Mouse (Mus musculus) urinary bladder, adult 18-20 months (tissue): ENCODE measurements around the gene Sh3bp1.

Experiments used
- DNase-seq, 2 experiments: peaks; one replicate each; pipeline ENCODE4 v3.0.0; 2022; ENCODE audit warnings: low spot score in 2 of 2, mixed read lengths in 2 of 2

Gene Sh3bp1

DNA sequence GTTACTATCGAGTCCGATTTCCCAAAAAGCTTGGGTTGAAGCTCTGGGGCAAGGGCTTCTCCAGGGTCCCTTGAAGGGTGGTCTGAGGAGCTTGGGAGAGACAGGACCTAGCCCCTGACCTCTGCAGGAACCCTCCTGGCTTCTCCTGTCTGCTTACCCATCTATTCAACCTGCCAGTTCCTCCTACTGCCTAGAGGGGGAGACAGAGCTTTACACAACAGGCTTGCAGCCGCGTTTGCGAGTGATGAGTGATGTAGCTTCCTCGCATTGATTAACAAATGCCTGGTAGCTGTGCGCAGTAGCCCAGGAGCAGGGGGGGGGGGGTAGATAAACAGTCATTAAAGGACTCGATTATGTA, 16.1 kb downstream of the Sh3bp1 start:
- no peak for DNase-seq

DNA sequence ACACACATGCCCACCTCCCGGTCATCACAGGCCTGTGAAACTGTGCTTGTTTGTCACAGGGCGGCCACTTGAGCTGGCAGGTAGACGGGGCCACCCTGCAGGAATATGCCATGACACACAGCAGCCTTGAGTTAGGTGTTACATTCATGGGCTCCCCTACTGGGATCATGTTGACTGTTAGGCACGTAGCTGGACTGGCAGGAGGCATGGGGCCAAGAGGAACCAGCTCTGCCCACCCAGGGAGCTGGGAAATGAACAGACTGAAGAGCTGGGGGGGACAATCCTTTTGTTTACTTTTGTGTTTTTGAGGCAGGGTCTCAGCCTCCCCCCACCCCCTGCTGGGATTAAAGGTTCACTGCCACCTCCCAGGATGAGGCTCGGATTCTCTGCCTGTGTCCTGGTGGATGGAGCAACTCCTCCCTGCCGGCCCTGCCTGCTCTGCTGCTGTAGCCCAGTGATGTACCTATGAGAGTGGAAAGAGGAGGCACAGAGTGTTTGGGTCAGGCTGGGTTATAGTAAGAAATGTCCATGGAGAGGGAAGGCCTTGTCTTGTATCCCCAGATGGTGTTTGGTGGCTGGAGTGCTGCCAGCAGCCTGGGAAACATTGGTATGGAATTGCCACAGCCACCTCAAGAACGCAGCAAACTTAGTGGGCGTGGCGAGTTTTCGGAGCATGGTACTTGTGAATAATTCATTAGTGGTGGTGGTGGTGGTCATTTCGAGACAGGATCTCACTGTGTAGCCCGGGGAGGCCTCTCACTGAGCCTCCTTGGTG, 16.7 kb downstream of the Sh3bp1 start:
- DNase-seq = no peak

DNA sequence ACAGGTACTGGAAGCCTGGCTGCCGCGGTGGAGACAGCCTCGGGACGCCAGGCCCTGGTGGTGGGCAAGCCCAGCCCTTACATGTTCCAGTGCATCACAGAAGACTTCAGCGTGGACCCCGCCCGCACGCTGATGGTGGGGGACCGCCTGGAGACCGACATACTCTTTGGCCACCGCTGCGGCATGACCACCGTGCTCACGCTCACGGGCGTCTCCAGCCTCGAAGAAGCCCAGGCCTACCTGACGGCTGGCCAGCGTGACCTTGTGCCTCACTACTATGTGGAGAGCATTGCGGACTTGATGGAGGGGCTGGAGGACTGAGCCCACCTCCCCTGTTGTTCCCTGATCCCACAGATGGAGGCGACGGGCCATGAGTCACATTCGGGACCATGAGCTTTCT, 18.6 kb downstream of the Sh3bp1 start:
- DNase-seq = no peak

DNA sequence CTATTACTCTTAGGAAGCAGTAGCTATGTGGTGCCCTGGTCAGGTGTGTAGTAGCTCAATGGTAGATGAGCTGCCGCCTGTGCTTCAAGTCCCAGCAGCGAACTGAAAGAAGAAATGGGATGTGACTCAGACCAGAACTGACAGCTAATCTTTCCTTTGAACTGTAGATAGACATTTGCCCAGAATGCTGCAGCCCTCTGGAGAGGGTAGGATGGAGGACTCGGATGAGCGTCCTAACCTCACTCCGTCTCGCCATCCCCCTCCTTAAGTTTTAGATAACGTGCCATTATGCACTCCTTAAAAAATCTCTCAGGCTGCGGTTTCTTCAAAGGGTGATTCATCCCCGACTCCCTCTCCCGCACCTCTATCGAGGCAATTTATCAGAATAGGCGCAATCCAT, 20.3 kb downstream of the Sh3bp1 start:
- DNase-seq = no peak

DNA sequence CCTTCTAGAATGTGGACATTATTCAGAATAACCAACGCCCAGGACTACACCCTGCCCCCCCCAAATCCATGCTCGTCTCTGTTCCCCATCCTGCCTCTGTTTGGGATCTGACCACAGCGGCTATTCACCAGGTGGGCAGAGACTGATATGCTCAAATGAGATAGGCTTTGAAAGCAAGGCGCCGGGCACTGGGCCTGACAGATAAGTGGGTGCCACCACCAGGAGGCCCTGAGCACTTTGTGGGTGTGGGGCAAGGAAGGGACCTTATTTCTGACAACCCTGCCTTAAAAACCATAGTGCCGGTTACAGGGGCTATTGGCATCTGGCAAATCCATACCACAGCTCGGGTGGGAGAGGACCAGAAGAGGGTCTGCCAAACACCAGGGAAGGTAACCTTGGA, 23.1 kb downstream of the Sh3bp1 start:
- no peak for DNase-seq

DNA sequence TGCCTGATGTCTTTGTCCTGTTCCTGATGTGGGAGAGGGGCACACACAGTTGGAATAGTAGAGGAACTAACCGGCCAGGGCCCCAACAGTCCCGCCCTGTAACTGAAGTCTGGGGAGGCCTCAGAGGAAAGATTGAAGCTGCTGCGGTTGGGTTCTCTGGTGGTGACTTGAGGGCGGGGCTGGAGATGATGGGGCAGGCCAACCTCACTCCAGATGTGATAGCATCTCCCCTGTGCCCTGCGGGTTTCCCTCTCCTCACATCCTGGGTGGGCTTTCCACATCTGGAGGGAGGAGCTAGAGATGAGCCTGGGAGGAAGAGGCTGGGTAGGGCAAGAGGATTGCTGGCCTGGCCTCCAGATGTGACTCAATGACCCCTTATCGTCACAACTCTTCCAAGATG, 24.0 kb downstream of the Sh3bp1 start:
- no peak for DNase-seq

DNA sequence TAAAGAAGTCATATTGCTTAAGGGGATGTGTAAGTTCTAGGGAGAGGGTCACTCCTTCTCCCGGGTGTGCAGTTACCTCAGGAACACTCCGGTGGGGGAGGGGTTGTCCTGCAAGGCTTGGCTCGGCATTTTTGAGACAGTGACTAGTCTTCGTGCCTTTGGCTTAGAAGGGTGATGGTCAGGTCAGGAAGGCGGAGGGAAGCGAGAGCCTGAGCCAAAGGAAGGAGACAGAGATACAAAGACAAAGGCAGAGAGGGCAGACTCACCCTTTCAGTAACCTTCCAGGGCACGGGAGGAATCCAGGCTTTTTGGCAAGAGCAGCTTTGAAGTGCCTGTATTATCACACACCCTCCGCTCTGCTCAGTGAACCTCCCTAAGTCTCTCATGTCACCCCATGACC, 25.6 kb downstream of the Sh3bp1 start:
- no peak for DNase-seq

DNA sequence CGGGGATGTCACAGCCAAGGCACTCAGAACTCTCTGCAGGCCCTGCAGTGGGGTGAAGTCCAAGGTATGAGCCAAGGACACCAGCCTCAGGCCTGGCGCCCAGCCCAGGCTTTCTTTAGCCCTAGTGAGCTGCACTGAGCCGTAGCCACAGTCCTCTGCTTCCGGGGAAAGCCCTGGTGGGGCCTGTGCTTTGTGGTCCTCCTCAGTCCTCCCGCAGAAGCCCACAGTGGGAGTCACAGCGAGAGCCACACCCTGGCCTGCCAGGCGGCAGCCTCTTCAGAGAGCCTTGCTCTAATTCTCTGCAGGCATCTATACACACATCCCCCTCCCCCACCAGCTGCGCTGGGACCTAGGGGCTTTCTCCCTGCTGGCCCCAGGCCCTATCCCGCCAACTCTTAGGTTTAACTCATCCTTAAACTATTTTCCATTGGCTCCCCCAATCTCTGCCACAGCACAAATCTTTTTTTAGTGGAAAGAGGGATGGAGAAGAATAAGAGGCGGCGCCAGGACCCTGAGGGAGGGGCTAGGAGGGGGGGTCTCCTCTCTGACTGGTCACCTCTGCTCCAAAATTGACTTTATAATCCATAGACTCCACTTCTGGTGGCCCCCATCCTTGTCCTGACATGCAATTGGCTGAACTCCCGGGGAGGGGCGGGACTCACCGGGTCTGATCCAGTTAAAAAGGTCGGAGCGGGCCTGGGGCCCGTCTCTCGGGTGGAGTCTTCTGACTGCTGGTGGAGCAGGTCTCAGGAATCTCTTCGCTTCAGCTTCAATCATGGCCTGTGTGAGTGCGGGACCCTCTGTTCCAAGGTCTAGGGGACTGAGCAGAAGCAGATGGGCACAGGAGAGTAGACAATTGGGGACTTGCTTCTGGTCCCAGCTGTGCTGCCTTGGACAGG, 26.7 kb downstream of the Sh3bp1 start, which contains the start of gene Lgals1:
Gene Lgals1 (plus strand): TSS at position 705 of the 899 bp plus-strand sequence.
- DNase-seq = peak; percentile 63 to 83

DNA sequence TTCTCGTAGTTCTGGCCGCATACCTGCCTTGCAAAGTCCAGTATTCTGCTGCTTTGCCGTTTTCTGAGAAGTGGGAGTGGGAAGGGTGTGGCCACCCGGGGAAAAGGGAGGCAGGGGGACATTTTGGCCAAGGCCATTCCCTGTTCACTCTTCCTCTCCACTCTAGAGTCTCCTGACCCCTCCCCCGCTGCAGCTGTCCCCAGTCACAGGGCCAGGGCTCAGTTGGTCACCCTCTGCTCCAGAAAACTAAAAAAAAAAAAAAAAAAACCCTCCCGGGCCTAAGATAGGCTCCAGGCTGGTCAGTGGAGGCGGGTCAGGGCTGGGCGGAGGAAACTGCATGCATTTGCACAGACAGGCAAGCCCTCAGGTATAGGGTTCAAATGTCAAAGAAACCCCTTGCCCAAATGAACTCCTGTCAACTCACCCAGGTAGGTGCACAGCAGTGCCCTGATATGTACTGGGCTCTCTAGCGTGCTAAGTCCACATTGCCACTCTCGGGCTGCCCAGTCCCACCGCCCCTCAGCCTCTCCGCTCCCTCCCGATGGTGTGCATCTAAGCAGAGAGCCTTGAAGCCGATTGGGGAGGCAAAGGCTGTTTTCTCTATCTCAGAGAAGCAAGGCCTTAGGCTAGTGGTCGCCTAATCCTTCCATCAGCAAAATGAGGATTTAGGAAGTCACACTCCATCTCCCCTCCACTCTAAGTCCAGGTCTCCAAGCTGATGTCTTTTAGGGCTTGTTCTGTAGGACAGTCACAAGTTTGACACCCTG, 27.6 kb downstream of the Sh3bp1 start:
- no peak for DNase-seq

DNA sequence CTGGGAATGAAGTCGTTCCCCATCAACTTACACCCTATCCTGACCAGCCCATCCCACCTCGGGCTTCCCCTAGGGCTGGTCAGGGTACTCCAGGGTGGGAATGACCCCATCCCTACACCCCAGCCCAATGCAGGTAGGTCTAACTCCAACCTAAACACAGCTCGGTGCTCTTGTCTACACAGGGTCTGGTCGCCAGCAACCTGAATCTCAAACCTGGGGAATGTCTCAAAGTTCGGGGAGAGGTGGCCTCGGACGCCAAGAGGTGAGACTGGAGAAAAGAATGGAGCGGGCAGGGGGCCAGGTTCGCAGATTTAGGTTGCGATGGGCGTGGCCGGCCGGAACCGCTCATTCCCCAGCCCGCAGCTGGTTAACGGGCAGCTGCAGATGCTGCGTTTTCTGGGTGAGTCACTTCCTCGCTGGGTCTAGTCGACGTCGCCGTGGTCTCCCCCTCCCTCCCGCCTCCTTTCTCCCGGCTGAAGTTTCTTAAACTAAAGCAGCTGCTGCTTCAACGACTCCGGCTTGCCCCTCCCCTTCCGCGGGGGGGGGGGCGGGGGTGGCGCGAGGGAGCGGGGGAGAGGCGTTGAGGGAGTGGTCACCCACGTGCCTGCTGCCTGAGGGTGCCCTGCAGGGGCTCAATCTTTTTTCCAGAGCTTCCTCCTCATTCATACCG, 28.4 kb downstream of the Sh3bp1 start:
- DNase-seq = peak in 1 of 2 experiments; percentile 68

DNA sequence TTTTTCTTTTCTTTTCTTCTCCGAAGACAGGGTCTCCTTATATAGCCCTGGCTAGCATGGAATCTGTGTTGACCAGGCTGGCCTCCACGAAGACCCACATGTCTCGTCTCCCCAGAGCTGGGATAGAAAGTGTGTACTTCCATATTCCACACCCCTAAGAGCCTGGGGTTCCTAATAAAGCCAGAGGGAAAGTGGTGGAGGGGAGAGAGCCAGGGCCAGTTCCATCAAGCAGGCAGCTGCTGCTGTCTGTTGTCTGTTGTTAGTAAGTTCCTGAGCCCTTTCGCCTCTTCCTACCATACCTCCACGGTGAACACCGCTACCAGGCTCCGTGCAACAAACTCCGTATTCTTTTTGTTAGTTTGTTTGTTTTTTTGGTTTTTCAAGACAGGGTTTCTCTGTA, 29.0 kb downstream of the Sh3bp1 start:
- DNase-seq = no peak

DNA sequence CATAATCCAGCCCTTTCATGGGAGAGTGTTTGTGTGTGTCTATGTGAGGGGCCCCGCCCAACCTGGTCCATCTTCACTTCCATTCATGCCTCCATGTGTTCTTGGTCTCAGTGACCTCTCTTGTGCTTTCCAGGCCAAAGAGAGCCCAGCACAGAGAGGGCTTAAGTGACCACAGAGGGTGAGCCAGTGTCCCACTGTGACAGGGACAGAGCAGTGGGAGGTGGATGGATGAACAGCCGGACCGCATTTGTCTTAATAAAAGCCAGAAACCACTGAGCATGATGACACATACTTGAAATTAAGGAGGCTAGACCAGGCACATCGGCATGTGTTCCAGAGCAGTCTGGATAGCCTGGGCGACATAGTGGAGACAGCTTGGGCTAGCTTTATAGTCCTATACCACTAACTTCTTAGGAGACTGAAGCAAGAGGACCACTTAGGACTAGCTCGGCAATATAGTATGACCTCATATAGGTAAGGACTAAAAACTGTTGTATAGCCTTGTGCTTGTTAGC, 30.7 kb downstream of the Sh3bp1 start:
- DNase-seq = no peak

DNA sequence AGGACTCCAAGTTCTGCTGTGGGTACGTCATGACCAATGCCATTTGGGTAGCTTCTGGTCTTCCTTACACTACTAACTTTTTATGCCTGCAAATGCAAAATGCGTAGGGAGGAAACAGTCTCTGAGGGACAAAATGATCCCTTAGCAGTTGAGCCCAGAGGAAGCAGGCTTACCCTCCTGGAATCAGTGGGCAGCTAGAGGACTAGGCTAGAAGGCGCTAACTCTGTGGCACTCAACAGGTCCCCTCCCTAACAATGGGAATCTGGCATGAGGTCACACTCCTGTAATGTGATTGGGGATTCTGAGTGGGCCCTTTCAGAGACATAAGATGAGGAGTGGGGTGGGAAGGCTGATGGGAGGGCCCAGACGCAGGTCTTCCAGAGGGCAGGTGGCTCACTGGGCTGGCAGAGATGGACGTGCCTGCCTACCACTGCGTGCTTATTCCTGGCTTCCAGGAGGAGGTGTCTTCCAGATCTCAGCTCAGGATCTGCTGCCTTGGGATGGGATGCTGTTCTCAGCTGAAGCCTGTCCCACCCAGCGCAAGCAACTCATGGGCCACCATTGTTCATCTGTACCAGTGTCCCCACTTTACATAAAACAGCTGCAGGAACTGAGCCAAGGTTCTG, 31.3 kb downstream of the Sh3bp1 start:
- no peak for DNase-seq

DNA sequence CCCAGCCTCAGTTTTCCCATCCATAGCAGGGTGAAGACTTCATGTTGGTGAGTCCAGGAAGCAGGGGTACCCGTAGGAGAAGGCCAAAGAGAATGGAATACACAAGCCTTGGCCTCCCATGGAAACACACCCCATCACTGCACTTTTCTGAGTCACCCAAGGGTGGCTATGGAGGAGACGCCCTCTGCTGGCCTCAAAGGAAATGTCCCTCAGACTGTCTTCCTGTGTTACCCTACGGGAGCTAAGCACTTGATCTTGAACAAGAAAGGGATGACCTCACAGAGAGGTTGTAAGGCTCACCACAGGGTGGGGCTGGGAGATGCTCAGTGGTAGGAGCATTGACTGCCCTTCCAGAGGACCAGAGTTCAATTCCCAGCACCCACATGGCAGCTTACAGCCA, 32.0 kb downstream of the Sh3bp1 start:
- no peak for DNase-seq

DNA sequence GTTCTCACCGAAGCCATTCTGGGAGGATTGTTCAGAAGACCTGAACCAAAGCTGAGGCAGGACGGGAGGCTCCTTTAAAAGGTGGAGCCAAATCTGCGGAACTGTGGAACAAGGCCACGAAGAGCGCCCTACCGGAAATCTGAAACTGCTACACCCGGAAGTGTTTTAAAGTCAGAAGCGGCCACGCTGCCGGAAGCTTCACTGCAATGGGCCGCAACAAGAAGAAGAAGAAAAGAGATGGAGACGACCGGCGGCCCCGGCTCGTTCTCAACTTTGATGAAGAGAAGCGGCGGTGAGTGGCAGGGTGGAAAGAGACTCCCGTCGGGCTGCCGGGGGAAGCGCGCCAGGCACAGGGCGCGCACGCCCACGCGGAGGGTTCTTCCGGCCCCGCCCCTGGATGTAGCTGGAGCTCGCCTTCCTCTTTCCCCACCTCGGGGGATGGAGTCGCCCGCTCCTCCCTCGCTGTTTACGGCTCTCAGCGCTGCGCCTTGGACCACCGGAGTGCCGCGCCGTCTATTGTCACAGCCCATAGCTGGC, 35.3 kb downstream of the Sh3bp1 start, which contains the start of gene Nol12:
Gene Nol12 (plus strand): TSS at position 150 of the 537 bp plus-strand sequence.
- peak; percentile 67 to 70 for DNase-seq

DNA sequence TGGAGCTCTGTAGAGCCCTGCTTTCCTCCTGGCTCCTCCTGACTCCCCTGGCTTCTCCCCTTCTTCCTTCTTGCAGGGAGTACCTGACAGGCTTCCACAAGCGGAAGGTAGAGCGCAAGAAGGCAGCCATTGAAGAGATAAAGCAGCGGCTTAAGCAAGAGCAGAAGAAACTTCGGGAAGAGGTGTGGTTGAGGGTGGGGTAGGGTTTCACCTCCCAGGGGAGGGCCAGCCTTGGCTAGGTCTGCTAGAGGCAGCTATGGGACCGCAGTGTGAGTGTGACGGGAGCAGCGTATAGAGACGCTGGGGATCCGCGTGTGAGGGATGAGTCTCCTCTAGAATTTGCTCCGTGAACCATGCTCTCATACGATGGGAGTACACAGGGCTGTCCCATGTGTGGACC, 36.8 kb downstream of the Sh3bp1 start:
- DNase-seq = no peak

DNA sequence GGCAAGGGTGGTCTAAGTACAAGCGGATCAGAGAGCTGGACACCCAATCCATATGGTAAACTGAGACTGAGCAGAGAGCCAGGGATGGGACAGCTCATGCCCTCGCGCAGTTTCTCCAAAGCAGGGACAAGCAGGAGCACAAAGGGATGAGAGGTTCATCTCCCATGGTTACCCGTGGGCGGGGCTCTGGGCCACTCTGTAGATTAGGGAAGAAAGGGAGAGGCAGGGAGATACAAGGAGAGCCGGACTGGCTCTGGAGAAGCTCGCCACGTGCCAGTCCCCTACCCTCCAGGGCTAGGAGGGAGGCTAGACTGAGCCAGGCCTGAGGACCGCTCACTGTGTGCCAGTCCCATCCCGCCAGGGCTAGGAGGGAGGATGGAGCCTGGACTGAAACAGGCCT, 37.7 kb downstream of the Sh3bp1 start:
- no peak for DNase-seq

DNA sequence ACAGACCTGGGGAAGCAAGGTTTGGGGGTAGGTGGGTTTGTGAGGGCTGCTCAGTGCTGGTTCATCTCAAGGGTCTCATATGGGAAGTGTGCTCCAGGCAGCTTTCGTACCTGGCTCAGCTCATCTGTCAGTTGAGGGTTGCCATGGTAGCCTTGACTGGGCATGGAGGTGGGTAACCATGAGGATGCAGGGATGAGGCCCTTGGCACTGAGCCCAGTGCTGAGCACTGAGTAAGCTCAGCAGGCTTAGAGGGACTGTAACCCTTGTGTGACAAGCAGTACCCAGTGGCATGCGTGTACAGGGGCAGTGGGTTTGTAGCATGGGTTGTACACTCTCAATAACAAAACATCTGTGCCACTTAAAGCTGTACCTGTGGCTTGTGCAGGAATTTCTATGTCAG, 38.4 kb downstream of the Sh3bp1 start:
- no peak for DNase-seq

DNA sequence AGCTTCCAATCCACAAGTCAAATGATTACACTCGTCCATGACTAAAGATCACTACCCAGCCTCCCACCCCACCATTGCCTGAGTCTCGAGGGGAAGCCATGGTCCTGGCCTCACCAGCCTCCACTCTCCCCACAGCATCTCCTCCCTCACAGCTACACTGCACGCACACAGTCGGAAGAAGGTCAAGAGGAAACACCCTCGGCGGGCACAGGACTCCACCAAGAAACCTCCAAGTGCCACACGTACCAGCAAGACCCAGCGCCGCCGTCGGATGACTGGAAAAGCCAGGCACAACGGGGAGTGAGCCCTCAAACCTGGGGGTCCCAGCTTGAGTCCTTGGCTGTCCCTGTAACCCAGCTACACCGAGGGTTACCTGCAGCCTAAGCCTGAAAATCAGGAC, 40.8 kb downstream of the Sh3bp1 start:
- no peak for DNase-seq

DNA sequence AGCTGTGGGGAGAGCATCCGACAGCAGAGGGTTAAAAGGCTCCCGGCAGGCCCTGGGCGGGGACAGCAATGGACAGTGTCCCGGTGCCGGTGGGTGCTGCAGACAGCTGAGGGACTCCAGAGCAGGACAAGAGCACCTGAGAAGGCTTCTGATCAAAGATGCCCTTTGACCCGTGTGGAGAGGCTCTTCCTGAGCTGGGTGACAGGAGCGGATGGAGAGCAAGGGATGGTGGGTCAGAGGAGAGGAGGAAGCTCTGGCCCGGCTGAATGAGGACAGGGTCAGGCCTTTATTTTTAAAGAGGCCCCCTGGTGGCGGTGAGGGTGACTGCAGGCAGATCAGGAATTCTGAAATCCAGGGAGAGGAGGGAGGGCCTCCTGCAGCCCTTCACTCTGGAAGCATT, 43.1 kb downstream of the Sh3bp1 start:
- peak; percentile 62 to 75 for DNase-seq

DNA sequence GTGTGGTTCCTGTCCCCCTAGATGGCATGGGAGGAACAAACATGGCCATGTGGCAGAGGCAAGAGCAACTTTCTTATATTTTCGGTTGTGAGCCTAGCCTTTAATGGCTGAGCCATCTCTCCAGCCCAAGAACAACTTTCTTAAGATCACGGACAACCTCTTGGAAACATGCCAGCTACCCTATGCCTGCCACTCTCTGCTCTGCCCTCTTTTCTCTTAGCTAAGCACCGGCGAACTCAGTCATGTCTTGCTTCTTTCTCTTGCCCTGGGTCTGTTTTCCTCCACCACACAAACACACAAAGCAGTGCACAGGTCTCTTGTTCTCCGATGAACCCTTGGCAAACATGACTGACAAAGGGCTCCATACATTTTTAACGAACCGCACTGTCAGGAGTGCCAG, 46.7 kb downstream of the Sh3bp1 start:
- no peak for DNase-seq
